Mouse (Mus musculus) thymus, adult 18-20 months (tissue): ENCODE data around the gene Zfp541.

Experiments
- DNase-seq, 2 experiments: peaks; one replicate each; pipeline ENCODE4 v3.0.0; 2022; ENCODE audit warnings: mixed read lengths in 2 of 2

Zfp541 gene

DNA sequence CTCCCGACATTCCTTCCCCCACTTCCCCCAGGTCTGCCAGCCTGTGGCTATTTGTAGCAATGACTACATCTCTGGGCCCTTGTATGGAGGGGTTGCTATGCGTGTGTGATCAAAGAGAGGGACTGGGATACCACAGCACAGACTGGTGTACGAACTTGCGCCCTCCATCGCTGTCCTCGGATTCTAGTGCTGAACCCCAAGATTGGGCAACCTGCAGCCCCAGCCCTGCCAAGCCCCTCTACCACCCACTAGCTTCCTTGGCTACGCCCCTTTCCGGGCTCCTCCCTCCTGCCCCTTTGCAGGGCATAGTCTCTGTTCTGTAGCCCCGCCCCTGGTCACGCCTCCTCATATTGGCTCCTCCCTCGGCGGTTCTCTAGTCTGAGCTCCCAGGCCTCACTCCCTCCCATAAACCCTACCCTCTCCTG lies 67.8 kb downstream of the Zfp541 start, which contains the start of gene Slc8a2:
Gene Slc8a2 (plus strand): TSS at position 406 of the 425 bp plus-strand sequence.
- DNase-seq, result peak in 1 of 2 experiments; percentile 25

DNA sequence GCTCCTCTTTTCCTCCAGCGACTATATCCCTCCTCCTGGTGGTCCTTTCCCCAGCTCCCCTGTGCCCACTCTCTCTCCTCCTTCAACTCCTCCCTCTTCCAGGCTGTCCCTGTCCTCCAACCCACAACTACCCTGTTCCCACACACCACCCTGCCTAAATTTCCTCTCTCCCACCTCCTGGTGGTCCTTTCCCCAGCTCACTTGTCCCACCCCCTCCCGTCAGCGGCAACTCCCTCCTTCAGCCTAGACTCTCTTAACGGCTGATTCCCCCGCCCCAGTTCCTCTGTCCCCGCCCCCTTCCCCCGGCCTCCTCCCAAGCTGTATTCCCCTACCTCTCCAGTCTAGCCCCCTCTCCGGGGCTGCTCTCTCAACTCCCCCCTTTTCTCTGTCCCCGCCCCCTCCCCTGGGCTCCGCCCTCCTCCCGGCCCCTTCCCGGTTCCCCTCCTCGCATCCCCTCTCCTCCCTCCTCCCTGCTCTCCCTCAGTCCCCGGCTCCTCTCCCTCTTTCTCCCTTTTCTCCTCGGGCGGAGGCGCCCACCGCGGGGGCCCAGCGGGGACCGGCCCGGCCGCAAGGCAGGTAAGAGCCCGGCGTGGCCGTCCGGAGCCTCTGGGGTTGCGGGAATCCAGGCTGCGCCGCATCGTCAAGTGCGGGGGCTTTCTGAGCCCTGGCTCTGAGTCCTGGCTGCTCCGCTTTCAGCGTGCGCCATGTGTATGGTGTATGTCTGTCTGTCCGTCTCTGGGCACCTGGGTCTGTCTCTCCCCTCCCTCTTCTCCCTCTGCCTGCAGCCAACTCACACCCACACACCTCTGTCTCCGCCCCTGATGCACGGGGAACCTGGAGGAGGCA lies 68.5 kb downstream of the Zfp541 start:
- no peak for DNase-seq

DNA sequence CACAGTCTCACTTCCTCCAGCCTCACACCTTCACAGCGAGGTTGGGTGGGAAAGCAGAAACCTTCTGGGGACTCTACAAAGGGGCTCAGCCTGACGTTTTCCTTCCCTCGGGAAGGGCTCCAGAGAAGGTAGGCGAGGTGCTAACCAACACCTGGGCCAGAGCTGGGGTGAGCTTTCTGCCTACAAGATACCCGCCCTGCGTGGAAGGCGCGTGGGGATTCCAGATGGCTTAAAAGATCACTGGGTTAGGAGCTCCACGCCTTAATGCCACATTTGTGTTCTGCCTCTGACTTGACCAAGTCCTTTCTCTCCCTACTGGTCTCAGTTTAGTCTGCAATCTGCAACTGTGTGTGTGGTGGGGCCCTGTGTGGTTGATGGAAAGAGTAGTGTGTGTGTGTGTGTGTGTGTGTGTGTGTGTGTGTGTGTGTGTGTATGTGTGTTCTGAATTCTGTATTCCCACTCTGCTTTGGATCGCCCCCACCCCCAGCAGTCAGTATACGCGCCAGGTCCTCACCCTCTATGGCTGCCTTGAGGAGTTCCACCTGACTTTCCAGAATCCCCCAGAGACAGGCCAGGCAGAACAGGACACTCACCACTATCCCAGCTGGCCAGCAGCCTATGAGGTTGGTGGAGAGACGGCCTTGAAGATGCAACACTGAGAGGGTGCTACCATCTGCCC lies 69.5 kb downstream of the Zfp541 start:
- DNase-seq, result no peak

DNA sequence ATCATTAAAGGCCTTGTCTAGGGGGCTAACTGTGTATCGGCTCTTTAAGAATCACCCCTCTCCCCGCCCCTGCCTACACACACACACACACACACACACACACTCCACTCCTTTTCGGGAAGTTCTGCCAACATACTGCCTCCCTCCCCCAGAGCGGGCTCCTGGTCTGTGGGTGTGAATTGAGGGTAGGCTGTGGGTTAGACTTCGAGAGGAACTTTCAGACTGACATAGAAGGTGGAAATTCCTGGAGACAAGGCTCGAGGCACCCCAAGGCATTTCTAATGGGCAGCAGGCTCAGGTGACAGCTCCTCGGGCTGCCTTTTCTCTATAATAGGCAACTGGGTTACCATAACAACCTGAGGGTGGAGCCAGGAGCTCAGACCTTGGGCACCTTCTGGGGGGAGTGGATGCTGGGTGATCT lies 70.6 kb downstream of the Zfp541 start:
- no peak for DNase-seq

DNA sequence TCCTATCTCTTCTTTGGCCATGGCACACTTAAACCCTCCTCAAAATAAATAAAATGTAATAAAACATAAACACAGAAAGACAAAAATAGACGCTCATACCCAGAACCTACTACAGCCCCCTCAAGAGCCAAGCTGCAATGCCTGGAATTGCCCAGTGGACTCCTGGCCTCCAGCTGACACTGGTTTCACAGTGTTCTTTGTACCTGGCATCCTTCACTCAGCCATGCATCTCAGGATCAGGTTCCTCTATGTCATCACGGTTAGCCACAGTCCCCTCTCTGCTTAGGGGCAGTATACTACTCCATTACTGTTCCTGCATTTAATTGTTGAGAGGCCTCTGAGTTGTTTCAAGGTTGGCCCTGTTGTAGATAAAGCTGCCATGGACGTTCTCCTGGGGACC lies 71.3 kb downstream of the Zfp541 start:
- no peak for DNase-seq

DNA sequence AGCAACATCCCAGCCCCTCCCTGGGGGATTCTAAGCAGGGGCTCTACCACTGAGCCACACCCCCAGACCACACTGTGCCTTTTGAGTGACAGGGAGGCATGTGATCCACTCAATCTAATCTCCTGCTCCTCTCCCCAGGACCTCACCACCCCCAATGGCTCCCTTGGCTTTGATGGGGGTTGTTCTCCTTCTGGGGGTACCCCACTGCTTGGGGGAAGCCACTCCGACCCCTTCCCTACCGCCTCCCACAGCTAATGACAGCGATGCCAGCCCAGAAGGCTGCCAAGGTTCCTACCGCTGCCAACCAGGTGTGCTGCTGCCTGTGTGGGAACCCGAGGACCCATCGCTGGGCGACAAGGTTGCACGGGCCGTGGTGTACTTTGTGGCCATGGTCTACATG lies 72.1 kb downstream of the Zfp541 start:
- DNase-seq, result no peak

DNA sequence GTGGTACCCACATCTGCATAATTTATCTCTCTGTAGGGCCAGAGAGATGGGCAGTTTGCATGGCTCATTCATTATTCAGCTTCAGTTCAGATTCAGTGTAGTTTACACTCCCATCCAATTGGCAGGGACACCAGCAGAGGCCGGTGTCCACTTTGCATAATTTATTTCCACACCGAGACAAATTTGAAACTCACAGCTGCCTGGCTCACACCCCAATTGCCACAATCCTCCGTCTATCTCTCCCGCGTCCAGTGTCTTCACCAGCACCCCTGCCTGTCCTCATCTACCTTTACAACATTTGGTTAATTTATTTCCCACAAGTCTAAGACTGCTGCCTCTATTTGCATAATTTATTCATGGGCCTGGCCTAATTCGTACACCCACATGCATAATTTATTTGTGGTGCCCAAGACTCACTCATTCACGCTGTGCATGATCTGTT lies 73.4 kb downstream of the Zfp541 start:
- no peak for DNase-seq
